Mouse (Mus musculus) heart, postnatal 0 days (tissue): ENCODE data around the gene BC049352. TPM values are rescaled to one million over a fixed set of nuclear protein-coding genes. Genes with fewer than 3 reads are reported as not detected.

ENCODE experiments used
- ATAC-seq: fragments of 200-750 bp; cut with Nextera tagmentation; 2 replicates; pipeline ENCODE4 v1.8.0; 2017; ENCODE audit warnings: low read depth, moderate number of reproducible peaks, moderate library complexity; ENCODE audit not compliant: insufficient read depth
- DNase-seq: peaks from one replicate; pipeline ENCODE4 v3.0.0-alpha.2; 2016; ENCODE audit warnings: low spot score
- H3K27ac ChIP-seq: fragments of 300-500 bp; sonication (generic); 2 replicates; pipeline ENCODE4 v1.5.1; 2014; ENCODE audit warnings: low read depth, mild to moderate bottlenecking
- H3K27me3 ChIP-seq: fragments of 300-500 bp; sonication (generic); 2 replicates; pipeline ENCODE4 v1.6.1; 2014; ENCODE audit warnings: low read length, mixed read lengths; ENCODE audit not compliant: control insufficient read depth, insufficient read depth
- H3K36me3 ChIP-seq: fragments of 300-500 bp; sonication (generic); replicated peaks from 2 replicates; pipeline ENCODE4 v1.6.1; 2014; ENCODE audit warnings: low read length, mixed read lengths; ENCODE audit not compliant: control insufficient read depth, insufficient read depth
- H3K4me1 ChIP-seq: fragments of 300-500 bp; sonication (generic); 2 replicates; pipeline ENCODE4 v1.6.1; 2014; ENCODE audit warnings: antibody characterized with exemption; ENCODE audit not compliant: control insufficient read depth, insufficient read depth
- H3K4me2 ChIP-seq: fragments of 300-500 bp; sonication (generic); 2 replicates; pipeline ENCODE4 v1.6.1; 2014; ENCODE audit warnings: low read depth, mild to moderate bottlenecking, low read length, moderate library complexity
- H3K4me3 ChIP-seq: fragments of 300-500 bp; sonication (generic); 2 replicates; pipeline ENCODE4 v1.5.1; 2014; ENCODE audit warnings: low read depth, low read length
- H3K9ac ChIP-seq: fragments of 300-500 bp; sonication (generic); replicated peaks from 2 replicates; pipeline ENCODE4 v1.6.1; 2014; ENCODE audit warnings: low read depth, low read length, mixed read lengths
- H3K9me3 ChIP-seq: fragments of 300-500 bp; sonication (generic); replicated peaks from 2 replicates; pipeline ENCODE4 v1.6.1; 2016; ENCODE audit warnings: low read length; ENCODE audit not compliant: control insufficient read depth
- CTCF ChIP-seq: IDR thresholded peaks from 2 replicates; pipeline ENCODE4 v1.5.1; 2016; ENCODE audit warnings: antibody characterized with exemption, control low read depth, low read depth
- EP300 ChIP-seq: IDR thresholded peaks from 2 replicates; pipeline ENCODE4 v1.6.1; 2016; ENCODE audit warnings: antibody characterized with exemption, low read depth
- WGBS: fragments of 180-500 bp; shearing (Covaris S2); extraction: QIAGEN DNeasy Blood & Tissue Kit; methylation state at CpG from one replicate; pipeline ENCODE4 v1.1.7; 2014; 5-methylcytosine and 5-hydroxymethylcytosine counted together
- polyA plus RNA-seq: library from polyadenylated mRNA; unstranded; fragments of >200 nt; fragmentation: Nextera tagmentation; extraction: Ambion mirVana; gene quantifications from 2 replicates; pipeline ENCODE4 v1.2.1, GENCODE M21; 2015
- total RNA-seq: library from RNA; depleted of rRNA; stranded (reverse); fragments of >200 nt; gene quantifications from 2 replicates; pipeline ENCODE4 v1.2.3, GENCODE M21; 2014; ENCODE audit warnings: low replicate concordance

Gene BC049352
- total and polyA plus RNA-seq, 2 experiments from 2014 or later, result not detected

DNA sequence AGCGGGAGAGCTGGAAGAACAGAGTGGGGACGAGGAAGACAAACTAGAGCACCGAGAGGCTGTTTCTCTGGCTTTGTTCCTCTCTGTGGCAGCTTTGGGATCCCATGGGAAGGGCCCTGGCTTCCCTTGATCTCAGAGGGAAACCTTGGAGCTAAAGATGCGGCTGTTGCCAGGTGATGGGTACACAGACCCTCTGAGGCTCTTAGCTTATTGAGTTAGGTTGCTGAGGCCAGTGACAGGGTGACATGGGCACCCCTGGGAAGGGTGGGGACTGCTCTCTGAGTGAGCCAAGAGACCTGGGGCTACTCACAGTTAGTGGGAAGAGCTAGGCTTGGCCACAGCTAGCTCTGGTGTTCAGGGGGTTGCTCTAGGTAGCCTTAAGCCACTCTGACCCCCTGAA is 13.7 kb downstream of the BC049352 start:
- H3K9ac ChIP-seq, result no peak overlapping the region
- H3K27ac ChIP-seq, result no peak overlapping the region
- no peaks in the 10 kb centered on the region for H3K36me3 ChIP-seq
- no peak for DNase-seq
- H3K27me3 ChIP-seq, result peaks cover 6% of the 10 kb centered on the region; the same call in 1 of the 2 replicates
- ATAC-seq, result no peak
- no peak overlapping the region for H3K4me2 ChIP-seq
- TF ChIP-seq CTCF (no peak), EP300 (no peak)
- H3K9me3 ChIP-seq, result no peaks in the 10 kb centered on the region
- 67% methylated on average over 4 of the region's 4 CpGs for WGBS
- H3K4me3 ChIP-seq, result no peak overlapping the region
- H3K4me1 ChIP-seq, result no peaks in the 10 kb centered on the region

DNA sequence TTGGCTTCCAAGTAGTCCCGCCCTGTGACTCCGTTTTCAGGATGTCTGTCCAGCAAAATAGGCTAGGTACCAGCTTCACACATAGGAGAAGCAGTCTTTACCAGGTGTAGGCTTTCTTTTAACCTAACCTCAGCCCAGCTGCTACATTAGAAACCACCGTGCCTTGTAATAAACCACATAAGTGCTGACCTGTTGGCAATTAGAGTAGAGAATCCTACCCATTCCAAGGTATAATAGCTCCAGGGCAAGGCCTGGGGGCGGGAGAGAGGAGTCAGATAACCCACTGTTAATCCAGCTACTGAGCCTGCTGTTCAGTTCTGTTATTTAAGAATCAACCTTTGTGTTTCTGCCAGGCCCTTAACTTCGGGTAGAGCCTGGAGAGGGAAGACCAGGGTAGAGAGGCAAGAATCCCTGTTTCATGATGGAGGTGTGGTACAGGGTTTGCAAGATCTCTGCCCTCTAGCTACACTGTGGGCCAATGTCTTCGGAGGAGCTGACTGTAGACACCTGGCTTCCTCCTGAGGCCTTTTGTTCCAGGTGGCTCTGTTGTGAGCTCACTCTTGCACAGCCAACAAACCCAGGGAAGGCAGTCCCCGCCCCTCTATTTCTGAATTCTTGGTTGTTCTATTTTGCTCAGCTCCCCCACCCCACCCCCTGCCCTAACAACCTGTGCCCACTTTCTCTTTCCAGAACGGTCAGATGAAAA is 14.5 kb downstream of the BC049352 start:
- Histone ChIP-seq H3K27me3 (peaks cover 2% of the 10 kb centered on the region; the same call in 1 of the 2 replicates), H3K27ac (no peak overlapping the region), H3K36me3 (no peaks in the 10 kb centered on the region), H3K9ac (no peak overlapping the region), H3K9me3 (no peaks in the 10 kb centered on the region), H3K4me1 (no peaks in the 10 kb centered on the region), H3K4me3 (no peak overlapping the region), H3K4me2 (no peak overlapping the region)
- TF ChIP-seq CTCF (no peak), EP300 (no peak)
- WGBS, result 65% methylated on average over 8 of the region's 8 CpGs
- DNase-seq (no peak), ATAC-seq (no peak)

DNA sequence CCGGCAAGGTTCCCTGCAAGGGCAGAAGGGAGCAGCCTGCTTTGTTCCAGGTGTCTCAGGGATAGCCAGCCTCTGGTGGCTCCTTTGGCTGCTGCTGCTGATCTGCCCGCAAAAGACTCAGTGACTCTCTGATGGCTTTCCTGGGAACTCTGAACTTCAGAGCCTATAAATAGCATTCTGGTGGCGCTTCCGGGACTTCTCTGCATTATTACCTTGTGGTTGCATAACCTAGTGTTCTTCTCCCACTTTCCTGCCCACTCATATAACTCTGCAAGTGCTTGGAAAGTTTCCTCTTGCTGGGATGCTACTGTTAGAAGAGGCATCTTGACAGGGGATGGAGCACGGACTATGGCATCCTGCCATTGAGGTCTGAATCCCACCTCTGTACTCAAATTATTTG is 15.7 kb downstream of the BC049352 start:
- no peak overlapping the region for H3K4me3 ChIP-seq
- no peak overlapping the region for H3K27ac ChIP-seq
- WGBS, result 61% methylated on average over 5 of the region's 5 CpGs
- no peak for DNase-seq
- no peaks in the 10 kb centered on the region for H3K4me1 ChIP-seq
- H3K4me2 ChIP-seq, result no peak overlapping the region
- no peaks in the 10 kb centered on the region for H3K36me3 ChIP-seq
- H3K27me3 ChIP-seq, result peaks cover 2% of the 10 kb centered on the region; the same call in 1 of the 2 replicates
- TF ChIP-seq EP300, result no peak
- TF ChIP-seq CTCF, result no peak
- no peak overlapping the region for H3K9ac ChIP-seq
- no peak for ATAC-seq
- no peaks in the 10 kb centered on the region for H3K9me3 ChIP-seq

DNA sequence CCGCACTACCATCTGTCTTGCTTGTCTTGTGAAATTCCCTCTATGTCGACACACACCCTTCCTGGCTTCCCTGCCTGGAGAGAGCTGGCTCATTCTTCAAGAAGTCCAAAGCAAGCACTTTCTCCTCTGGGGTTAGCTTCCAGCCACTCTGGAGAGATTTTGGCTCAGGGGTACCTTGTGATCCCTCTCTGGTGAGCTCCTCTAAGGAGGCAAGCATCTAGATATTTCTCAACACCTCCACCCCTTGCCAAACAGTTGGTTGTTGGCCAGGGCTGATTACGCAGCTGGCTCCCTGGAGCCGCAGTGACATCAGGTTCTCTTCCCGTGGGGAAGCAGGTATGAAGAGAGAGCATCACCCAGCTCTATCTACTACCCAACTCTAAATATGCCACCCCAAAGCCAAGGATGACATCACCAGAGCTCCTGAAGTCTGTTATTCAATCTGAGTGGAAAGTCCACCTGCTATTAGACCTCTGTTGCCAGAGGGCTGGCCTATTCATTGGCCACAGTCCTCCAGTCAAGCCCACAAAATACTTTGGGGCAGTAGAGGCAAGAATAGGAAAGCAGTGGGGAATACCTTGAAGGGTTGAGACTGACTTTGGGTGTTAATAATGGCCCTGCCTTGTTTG is 19.6 kb downstream of the BC049352 start:
- no peaks in the 10 kb centered on the region for H3K27me3 ChIP-seq
- TF ChIP-seq CTCF, result no peak
- TF ChIP-seq EP300, result no peak
- no peak overlapping the region for H3K4me2 ChIP-seq
- H3K4me1 ChIP-seq, result no peaks in the 10 kb centered on the region
- no peak overlapping the region for H3K27ac ChIP-seq
- H3K4me3 ChIP-seq, result no peak overlapping the region
- ATAC-seq (no peak), DNase-seq (no peak)
- no peaks in the 10 kb centered on the region for H3K9me3 ChIP-seq
- H3K36me3 ChIP-seq, result no peaks in the 10 kb centered on the region
- WGBS, result 76% methylated on average over 5 of the region's 5 CpGs
- H3K9ac ChIP-seq, result no peak overlapping the region

DNA sequence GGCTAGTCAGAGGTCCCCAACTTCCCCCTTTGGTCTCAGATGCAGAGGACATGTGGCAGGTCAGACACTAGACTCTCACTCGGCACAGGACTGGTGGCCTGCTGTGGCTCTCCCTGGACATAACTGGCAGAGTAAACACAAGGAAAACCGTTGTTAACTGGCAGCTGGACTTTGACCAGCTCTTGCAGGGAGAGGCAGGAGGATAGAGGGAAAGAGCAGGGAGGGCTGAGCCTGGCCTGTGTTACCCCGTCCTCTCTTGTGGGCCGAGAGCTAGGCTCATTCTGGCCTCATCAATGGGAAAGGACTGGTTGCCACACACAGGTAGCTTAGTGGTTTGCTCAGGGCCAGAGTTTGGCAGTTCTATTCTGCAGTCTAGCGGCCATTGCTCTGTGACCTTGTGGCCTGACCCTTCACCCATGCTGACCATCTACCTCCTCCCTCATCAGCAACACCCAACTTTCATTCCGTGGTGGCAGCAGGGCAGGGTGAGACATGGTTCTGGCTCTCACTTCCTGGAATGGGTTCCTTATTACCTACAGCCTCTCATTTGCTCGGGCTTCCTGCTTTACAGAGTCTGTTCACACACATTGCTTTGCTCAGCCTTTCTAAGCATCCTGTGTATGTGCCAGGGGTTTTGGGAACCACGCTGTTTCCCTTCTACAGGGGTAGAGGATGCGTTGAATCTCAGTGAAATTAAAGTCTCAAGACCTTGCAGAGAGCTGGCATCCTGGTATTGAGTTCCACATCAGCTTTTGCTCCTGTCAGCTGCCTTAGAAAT is 20.4 kb downstream of the BC049352 start:
- WGBS, result 61% methylated on average over 9 of the region's 9 CpGs
- no peak overlapping the region for H3K4me3 ChIP-seq
- no peak overlapping the region for H3K4me2 ChIP-seq
- no peak for ATAC-seq
- no peak overlapping the region for H3K27ac ChIP-seq
- TF ChIP-seq CTCF (no peak), EP300 (no peak)
- no peaks in the 10 kb centered on the region for H3K4me1 ChIP-seq
- H3K36me3 ChIP-seq, result no peaks in the 10 kb centered on the region
- H3K9ac ChIP-seq, result no peak overlapping the region
- DNase-seq, result no peak
- H3K27me3 ChIP-seq, result no peaks in the 10 kb centered on the region
- H3K9me3 ChIP-seq, result no peaks in the 10 kb centered on the region
